Mouse (Mus musculus) adrenal gland, postnatal 25 days (tissue): Measurements from ENCODE around the gene Rec8. TPM values are rescaled to one million over a fixed set of nuclear protein-coding genes. Genes with fewer than 3 reads are reported as not detected.

ENCODE experiments used
- DNase-seq: peaks from one replicate; pipeline ENCODE4 v3.0.0; 2021; ENCODE audit warnings: mixed read lengths
- total RNA-seq: library from RNA; stranded (reverse); gene quantifications from 2 replicates; pipeline ENCODE4 v1.2.3, GENCODE M21; 2021

Gene Rec8
- total RNA-seq, 1 experiment from 2014 or later: 13.6 TPM

- DNase-seq: no peak
Observed at GRCm38 (mm10) chr14:55592226-55592625, 25.6 kb upstream of the Rec8 start.

- DNase-seq: no peak
Observed at GRCm38 (mm10) chr14:55596036-55596690, 21.7 kb upstream of the Rec8 start.

GRCm38 (mm10) chr14:55598521-55599390 is 19.1 kb upstream of the Rec8 start:
- no peak for DNase-seq

GRCm38 (mm10) chr14:55603271-55603632 is 14.6 kb upstream of the Rec8 start, which contains the start of gene Irf9:
Irf9 (plus strand) TSS chr14:55603571.
- DNase-seq: no peak

- DNase-seq: peak; percentile 86
Observed at GRCm38 (mm10) chr14:55603633-55604576, 13.9 kb upstream of the Rec8 start.

- no peak for DNase-seq
Observed at GRCm38 (mm10) chr14:55604823-55605222, 13.0 kb upstream of the Rec8 start.

GRCm38 (mm10) chr14:55605743-55606459 is 11.9 kb upstream of the Rec8 start:
- no peak for DNase-seq

GRCm38 (mm10) chr14:55608339-55608738 is 9.5 kb upstream of the Rec8 start:
- DNase-seq: no peak

- DNase-seq: no peak
Observed at GRCm38 (mm10) chr14:55613346-55613745, 4.5 kb upstream of the Rec8 start.

- no peak for DNase-seq
Observed at GRCm38 (mm10) chr14:55614565-55615178, 3.2 kb upstream of the Rec8 start.

GRCm38 (mm10) chr14:55615876-55616275 is 2.0 kb upstream of the Rec8 start:
- DNase-seq: no peak

- no peak for DNase-seq
Observed at GRCm38 (mm10) chr14:55616844-55617243, 993 bp upstream of the Rec8 start.

- DNase-seq: no peak
Observed at GRCm38 (mm10) chr14:55618486-55619195, 804 bp downstream of the Rec8 start.

- DNase-seq: no peak
Observed at GRCm38 (mm10) chr14:55628077-55628827, 10.4 kb downstream of the Rec8 start.

- peak; percentile 65 for DNase-seq
Observed at GRCm38 (mm10) chr14:55629312-55629711, 11.5 kb downstream of the Rec8 start.

GRCm38 (mm10) chr14:55634874-55635522 is 17.2 kb downstream of the Rec8 start:
- peak; percentile 33 for DNase-seq

- peak; percentile 89 for DNase-seq
Observed at GRCm38 (mm10) chr14:55635523-55636007, 17.7 kb downstream of the Rec8 start, which contains the start of gene Ipo4. Ipo4 (minus strand) TSS chr14:55635957.

- DNase-seq: no peak
Observed at GRCm38 (mm10) chr14:55637795-55638194, 20.0 kb downstream of the Rec8 start, which contains the start of gene Gm49378. Gm49378 (minus strand) TSS chr14:55637895.

- no peak for DNase-seq
Observed at GRCm38 (mm10) chr14:55640816-55641215, 23.0 kb downstream of the Rec8 start.
